Mouse (Mus musculus) CH12.LX (cell line): ENCODE measurements around the gene Prpf3.
"Not testable (repeated sequence)": the region's sequence is repeated elsewhere in the genome, so short reads cannot be mapped to it uniquely, and the experiment has no call there.

Experiments
- EP300 ChIP-seq: IDR thresholded peaks from 2 replicates; pipeline ENCODE4 v1.6.1; 2011; ENCODE audit warnings: low read length, improper control_type of control experiment
- HCFC1 ChIP-seq: IDR thresholded peaks from 2 replicates; pipeline ENCODE4 v1.6.1; 2012; ENCODE audit warnings: low read depth, mild to moderate bottlenecking, inconsistent platforms, low read length, improper control_type of control experiment
- MAX ChIP-seq: IDR thresholded peaks from 2 replicates; pipeline ENCODE4 v1.6.1; 2011; ENCODE audit warnings: low read length, improper control_type of control experiment
- POLR2A ChIP-seq: IDR thresholded peaks from 2 replicates; pipeline ENCODE4 v1.6.1; 2011; ENCODE audit warnings: low read depth, mild to moderate bottlenecking, improper control_type of control experiment, low read length
- RAD21 ChIP-seq: IDR thresholded peaks from 2 replicates; pipeline ENCODE4 v1.6.1; 2011; ENCODE audit warnings: low read depth, mild to moderate bottlenecking, low read length, improper control_type of control experiment, moderate library complexity
- RCOR1 ChIP-seq: conservative IDR thresholded peaks from 2 replicates; pipeline ENCODE4 v1.6.1; 2012; ENCODE audit warnings: low read depth, mild to moderate bottlenecking, inconsistent platforms, low read length, improper control_type of control experiment
- SIN3A ChIP-seq: IDR thresholded peaks from 2 replicates; pipeline ENCODE4 v1.6.1; 2012; ENCODE audit warnings: low read length, improper control_type of control experiment, inconsistent platforms
- TCF12 ChIP-seq: IDR thresholded peaks from 2 replicates; pipeline ENCODE4 v1.6.1; 2014; ENCODE audit warnings: low read depth, mild to moderate bottlenecking, inconsistent platforms, low read length, improper control_type of control experiment
- USF1 ChIP-seq: IDR thresholded peaks from 2 replicates; pipeline ENCODE4 v1.6.1; 2014; ENCODE audit warnings: low read depth, mild to moderate bottlenecking, inconsistent platforms, low read length, improper control_type of control experiment

GRCm38 (mm10) chr3:95858278-95858677 is 2.6 kb upstream of the Prpf3 start:
- TF ChIP-seq RAD21, MAX, SIN3A, POLR2A, RCOR1, TCF12, HCFC1, EP300, USF1: not testable (repeated sequence)
